Mouse (Mus musculus) T-helper 2 cell (primary cell): ENCODE measurements at regions not wholly inside any gene's neighbourhood (a gene's known extent, or its start where the extent isn't known, plus 50 kb on each side); places are given as distances from the start of the nearest gene placed in this dataset.

ENCODE experiments used
- in situ Hi-C: fragments of 300-600 bp; cut with MboI, MseI; formaldehyde crosslinking; loops from one replicate; pipeline ENCODE4 v1.15.1; 2025; ENCODE audit warnings: high pct_unique_total_duplicates

GRCm38 (mm10) chr12:28181265-28181664, 370.9 kb downstream of the Dcdc2c start:
- in situ Hi-C loops = no loop called here

GRCm38 (mm10) chr12:28176016-28176415, 376.2 kb downstream of the Dcdc2c start:
- in situ Hi-C loops = no loop called here

- in situ Hi-C loops = no loop called here
These were observed 378.1 kb downstream of the Dcdc2c start for GRCm38 (mm10) chr12:28174078-28174477.

GRCm38 (mm10) chr12:28158786-28159185, 393.4 kb downstream of the Dcdc2c start:
- in situ Hi-C loops = no loop called here

GRCm38 (mm10) chr12:28150759-28151158, 401.4 kb downstream of the Dcdc2c start:
- in situ Hi-C loops = no loop called here

- in situ Hi-C loops = no loop called here
These were observed 416.2 kb downstream of the Dcdc2c start for GRCm38 (mm10) chr12:28135810-28136592.

- in situ Hi-C loops = no loop called here
These were observed 429.4 kb downstream of the Dcdc2c start for GRCm38 (mm10) chr12:28122766-28123165.

GRCm38 (mm10) chr12:28120106-28120505, 432.1 kb downstream of the Dcdc2c start:
- in situ Hi-C loops = no loop called here

- in situ Hi-C loops = no loop called here
These were observed 461.5 kb downstream of the Dcdc2c start for GRCm38 (mm10) chr12:28090673-28091072.

- in situ Hi-C loops = no loop called here
These were observed 466.7 kb downstream of the Dcdc2c start for GRCm38 (mm10) chr12:28085460-28085859.

GRCm38 (mm10) chr12:28076606-28077005, 475.6 kb downstream of the Dcdc2c start:
- in situ Hi-C loops = no loop called here

GRCm38 (mm10) chr12:28068584-28068983, 483.6 kb downstream of the Dcdc2c start:
- in situ Hi-C loops = no loop called here

GRCm38 (mm10) chr12:28060281-28060680, 491.9 kb downstream of the Dcdc2c start:
- in situ Hi-C loops = no loop called here

- in situ Hi-C loops = no loop called here
These were observed 496.5 kb downstream of the Dcdc2c start for GRCm38 (mm10) chr12:28055518-28056280.

GRCm38 (mm10) chr12:28054444-28054843, 497.8 kb downstream of the Dcdc2c start:
- in situ Hi-C loops = no loop called here

- in situ Hi-C loops = no loop called here
These were observed 504.2 kb downstream of the Dcdc2c start for GRCm38 (mm10) chr12:28047989-28048388.

GRCm38 (mm10) chr12:28038161-28038911, 513.9 kb downstream of the Dcdc2c start:
- in situ Hi-C loops = no loop called here

GRCm38 (mm10) chr12:27999170-27999569, 553.0 kb downstream of the Dcdc2c start:
- in situ Hi-C loops = no loop called here

- in situ Hi-C loops = no loop called here
These were observed 560.0 kb downstream of the Dcdc2c start for GRCm38 (mm10) chr12:27992152-27992551.

- in situ Hi-C loops = no loop called here
These were observed 567.8 kb downstream of the Dcdc2c start for GRCm38 (mm10) chr12:27984261-27984841.

GRCm38 (mm10) chr12:27978257-27978931, 573.8 kb downstream of the Dcdc2c start:
- in situ Hi-C loops = no loop called here
